ENCODE assay signal across 16 mouse cellular contexts in the genomic region with DNA sequence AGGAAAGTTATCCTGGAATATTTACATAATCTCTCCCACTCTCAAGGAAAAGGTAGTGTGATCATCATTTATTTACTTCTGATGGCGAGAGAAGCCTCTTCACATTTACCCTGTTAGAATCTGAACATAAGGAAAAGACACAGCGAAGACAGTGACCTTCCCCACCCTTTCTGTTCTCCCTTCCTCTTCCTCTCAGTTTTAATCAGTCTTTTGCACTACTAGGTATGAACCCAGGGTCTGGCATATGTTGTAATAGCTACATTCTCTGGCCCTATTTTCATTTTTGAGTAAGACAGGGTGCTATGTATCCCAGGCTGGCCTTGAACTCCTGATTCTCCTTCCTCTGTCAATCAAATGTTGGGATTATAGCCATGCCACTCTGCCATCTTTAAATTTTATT. TPM values are rescaled to one million over a fixed set of nuclear protein-coding genes. Genes with fewer than 3 reads are reported as not detected.
DNase-seq lines count a peak whose midpoint lies in the region; TF ChIP-seq lines count a peak whose summit lies in the region.
"Had no signal": no experiment of that assay in that cellular context is flagged by ENCODE, and none has a peak within 500 bp of the region (broad histone marks: within the 10 kb centered on the region; RNA-seq: fewer than 3 reads in every experiment).

No protein-coding gene starts in this region.

- no peak for TF ChIP-seq POLR2A in CH12.LX (IDR thresholded peaks at IDR 0.05; ENCODE audit: low read depth, low read length)

- no peak for TF ChIP-seq EP300 in CH12.LX (IDR thresholded peaks at IDR 0.05; ENCODE audit: low read length)

- H3K4me1 ChIP-seq in CH12.LX (ENCODE audit: control insufficient read depth in 1 of 2, insufficient read depth in 2 of 2) = peaks cover 4 to 17% of the 10 kb centered on the region in 2 experiments; a peak in 3 of 4 replicates

- no peak overlapping the region for H3K4me3 ChIP-seq in layer of hippocampus, adult 2 months
- H3K4me3 ChIP-seq in CH12.LX (replicated peaks in 1 of 3; ENCODE audit: low read depth in 2 of 3, low read length in 2 of 3, poor library complexity in 1 of 3) = no peak overlapping the region

- no peak overlapping the region for H3K9ac ChIP-seq in CH12.LX (ENCODE audit: insufficient read depth, low read depth)
- H3K9ac ChIP-seq: hindbrain, embryonic 15.5 days had no signal

- H3K36me3 ChIP-seq in CH12.LX (replicated peaks in 1 of 2; ENCODE audit: control insufficient read depth in 1 of 2, insufficient read depth in 1 of 2, low read length in 1 of 2) = no peaks in the 10 kb centered on the region
- H3K36me3 ChIP-seq: hindbrain, embryonic 15.5 days had no signal

- TF ChIP-seq CTCF in layer of hippocampus, adult 2 months (conservative IDR thresholded peaks at IDR 0.05) = no peak
- no peak for TF ChIP-seq CTCF in CH12.LX (conservative IDR thresholded peaks at IDR 0.05 in 1 of 2, IDR thresholded peaks at IDR 0.05 in 1 of 2; ENCODE audit: low read depth in 2 of 2, low read length in 2 of 2)

- H3K79me2 ChIP-seq in CH12.LX (replicated peaks; ENCODE audit: control insufficient read depth, extremely low read depth, insufficient read depth, poor library complexity, severe bottlenecking) = peaks cover 40% of the 10 kb centered on the region

- no peak for DNase-seq in layer of hippocampus, adult 2 months (ENCODE audit: low spot score in 2 of 2)
- no peak for DNase-seq in layer of hippocampus, adult 9-10 months (ENCODE audit: low spot score)
- DNase-seq in A20 (ENCODE audit: low read depth, low spot score) (peak; percentile 34), CH12.LX (ENCODE audit: extremely low read depth) (no peak), MN1 (ENCODE audit: low spot score) (no peak)
- no peak for DNase-seq in lung, postnatal 4 days
- DNase-seq: adrenal gland, postnatal 14 days; cerebellum, adult 11-12 months; cerebellum, adult 9-11 months; gastrocnemius, postnatal 14 days; heart, postnatal 36 days had no signal

- TF ChIP-seq RAD21 in CH12.LX (IDR thresholded peaks at IDR 0.05; ENCODE audit: low read depth, low read length) = no peak

- no peaks in the 10 kb centered on the region for H3K9me3 ChIP-seq in CH12.LX (replicated peaks; ENCODE audit: low read length)
- H3K9me3 ChIP-seq: embryonic facial prominence, embryonic 10.5 days; forebrain, embryonic 10.5 days; heart, embryonic 13.5 days; hindbrain, embryonic 15.5 days had no signal

- dilution Hi-C loops in CH12.LX (cut with MboI; ENCODE audit: extremely low pct_ligation_motif_present, extremely low pct_unique_long_range_greater_than_20kb, low sequenced_read_pairs) = no loop called here

- in situ Hi-C loops in CH12.LX (cut with MboI; ENCODE audit: low pct_ligation_motif_present, low pct_unique_long_range_greater_than_20kb, low sequenced_read_pairs) = no loop called here

- H3K4me2 ChIP-seq in CH12.LX (ENCODE audit: insufficient read depth, low read depth, poor library complexity, severe bottlenecking) = 0 out of 2 replicates have a peak overlapping the region, but pooled peaks have one; percentile 56

- H3K27ac ChIP-seq in layer of hippocampus, adult 2 months = peak overlapping the region; percentile 99; the same call in 1 of the 2 replicates
- H3K27ac ChIP-seq in CH12.LX (ENCODE audit: insufficient read depth, low read depth) = no peak overlapping the region
- H3K27ac ChIP-seq: embryonic facial prominence, embryonic 10.5 days; forebrain, embryonic 10.5 days; heart, embryonic 13.5 days had no signal

- no peaks in the 10 kb centered on the region for H3K27me3 ChIP-seq in CH12.LX (replicated peaks)
- H3K27me3 ChIP-seq: heart, embryonic 13.5 days; hindbrain, embryonic 15.5 days; Patski had no signal

TF ChIP-seq in CH12.LX, 34 proteins besides CTCF, POLR2A, EP300 and RAD21:
- no peak for TF ChIP-seq POLR2AphosphoS2 (IDR thresholded peaks at IDR 0.05; ENCODE audit: low read depth, low read length)
- TF ChIP-seq TBP (conservative IDR thresholded peaks at IDR 0.05; ENCODE audit: low read depth, low read length) = no peak
- TF ChIP-seq NELFE (IDR thresholded peaks at IDR 0.05; ENCODE audit: low read depth, low read length) = no peak
- no peak for TF ChIP-seq NRF1 (IDR thresholded peaks at IDR 0.05; ENCODE audit: low read depth, low read length)
TF ChIP-seq in CH12.LX: peak in this region for 0.

RNA-seq across cellular contexts. Expression of a gene that starts 48.7 kb away (rescaled TPM):
- total RNA-seq in layer of hippocampus, adult 2 months (2021) = 10 to 100 TPM; 67.6 to 69.7 TPM
- 24.5 and 29.5 TPM in 2 replicates for total RNA-seq in CH12.LX (2012; rRNA removed)
- 33.7 and 37.4 TPM in 2 replicates for total RNA-seq in CH12.LX (2014; rRNA removed)
- 43.2 and 45.9 TPM in 2 replicates for polyA plus RNA-seq in CH12.LX (2012; ENCODE audit: insufficient read length, low read depth)
